Mouse (Mus musculus) brain, embryonic 18.5 days (tissue): ENCODE results near the gene 1110065P20Rik.

Experiments used
- DNase-seq: peaks from one replicate; pipeline ENCODE4 v3.0.0-alpha.2; 2012; ENCODE audit warnings: low read depth, low spot score

The 1110065P20Rik gene

GRCm38 (mm10) chr4:124843493-124843892 is 7.5 kb downstream of the 1110065P20Rik start:
- no peak for DNase-seq

- no peak for DNase-seq
Measured at GRCm38 (mm10) chr4:124840998-124841397, 10.0 kb downstream of the 1110065P20Rik start.

- DNase-seq, result no peak
Measured at GRCm38 (mm10) chr4:124838035-124838700, 12.8 kb downstream of the 1110065P20Rik start.

- no peak for DNase-seq
Measured at GRCm38 (mm10) chr4:124832796-124833195, 18.2 kb downstream of the 1110065P20Rik start.

GRCm38 (mm10) chr4:124829671-124830070 is 21.3 kb downstream of the 1110065P20Rik start:
- no peak for DNase-seq

- no peak for DNase-seq
Measured at GRCm38 (mm10) chr4:124825371-124825965, 25.5 kb downstream of the 1110065P20Rik start.

- no peak for DNase-seq
Measured at GRCm38 (mm10) chr4:124824967-124825366, 26.0 kb downstream of the 1110065P20Rik start.

GRCm38 (mm10) chr4:124818832-124819231 is 32.2 kb downstream of the 1110065P20Rik start:
- DNase-seq, result no peak

- DNase-seq, result no peak
Measured at GRCm38 (mm10) chr4:124817803-124818202, 33.2 kb downstream of the 1110065P20Rik start.

GRCm38 (mm10) chr4:124815901-124816300 is 35.1 kb downstream of the 1110065P20Rik start:
- DNase-seq, result no peak

GRCm38 (mm10) chr4:124811347-124811975 is 39.5 kb downstream of the 1110065P20Rik start:
- no peak for DNase-seq

GRCm38 (mm10) chr4:124810056-124810455 is 40.9 kb downstream of the 1110065P20Rik start:
- DNase-seq, result no peak

GRCm38 (mm10) chr4:124809136-124809883 is 41.7 kb downstream of the 1110065P20Rik start:
- no peak for DNase-seq

GRCm38 (mm10) chr4:124808511-124808910 is 42.5 kb downstream of the 1110065P20Rik start:
- no peak for DNase-seq

- DNase-seq, result no peak
Measured at GRCm38 (mm10) chr4:124803406-124803805, 47.6 kb downstream of the 1110065P20Rik start.

- DNase-seq, result peak; percentile 93
Measured at GRCm38 (mm10) chr4:124802309-124803260, 48.4 kb downstream of the 1110065P20Rik start.

GRCm38 (mm10) chr4:124801552-124802308 is 49.3 kb downstream of the 1110065P20Rik start, which contains the start of gene Mtf1:
TSS of gene Mtf1 (plus strand) at chr4:124802104.
- DNase-seq, result peak; percentile 72
